Mouse (Mus musculus): Measurements from ENCODE around the gene Prph.
"Not testable (repeated sequence)": the region's sequence is repeated elsewhere in the genome, so short reads cannot be mapped to it uniquely, and the experiment has no call there.

Gene Prph

GRCm38 (mm10) chr15:99074600-99075333 is 19.8 kb downstream of the Prph start:
- DNase-seq (ENCODE audit: low read depth, low spot score): peak; percentile 96

DNA sequence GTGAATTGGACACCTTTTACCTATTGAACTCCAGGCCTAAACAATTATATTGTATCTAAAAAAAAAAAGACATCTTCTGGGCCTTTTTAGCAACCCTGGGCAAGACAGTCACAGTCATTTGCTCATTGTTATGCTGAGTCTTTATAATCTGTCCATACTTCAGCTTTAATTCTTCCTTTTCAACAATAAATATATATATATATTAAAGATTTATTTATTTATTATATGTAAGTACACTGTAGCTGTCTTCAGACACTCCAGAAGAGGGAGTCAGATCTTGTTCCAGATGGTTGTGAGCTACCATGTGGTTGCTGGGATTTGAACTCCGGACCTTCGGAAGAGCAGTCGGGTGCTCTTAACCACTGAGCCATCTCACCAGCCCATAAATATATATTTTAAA is 21.0 kb downstream of the Prph start:
- not testable (repeated sequence) for DNase-seq (ENCODE audit: low read depth, low spot score)

GRCm38 (mm10) chr15:99078181-99078910 is 23.4 kb downstream of the Prph start:
- no peak for DNase-seq (ENCODE audit: low read depth, low spot score)

DNA sequence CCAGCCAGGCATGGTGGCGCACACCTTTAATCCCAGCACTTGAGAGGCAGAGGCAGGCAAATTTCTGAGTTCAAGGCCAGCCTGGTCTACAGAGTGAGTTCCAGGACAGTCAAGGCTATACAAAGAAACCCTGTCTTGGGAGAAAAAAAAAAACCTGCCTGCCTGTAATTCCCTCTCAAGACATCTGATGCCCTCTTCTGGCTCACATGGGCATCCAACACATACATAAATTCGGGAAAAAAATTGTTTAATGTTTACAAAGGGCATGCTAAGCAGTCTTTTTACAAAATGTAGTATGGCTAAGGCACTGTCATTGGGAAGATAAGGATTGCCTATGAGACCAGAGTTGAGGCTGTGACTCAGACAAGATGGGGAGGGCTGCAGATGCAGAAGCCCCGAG is 24.8 kb downstream of the Prph start:
- DNase-seq (ENCODE audit: low read depth, low spot score): no peak

- DNase-seq (ENCODE audit: low read depth, low spot score): no peak
Observed at GRCm38 (mm10) chr15:99082322-99082721, 27.3 kb downstream of the Prph start.

- DNase-seq (ENCODE audit: low read depth, low spot score): no peak
Observed at GRCm38 (mm10) chr15:99082840-99083239, 27.9 kb downstream of the Prph start.

- DNase-seq (ENCODE audit: low read depth, low spot score): no peak
Observed at GRCm38 (mm10) chr15:99083258-99083657, 28.3 kb downstream of the Prph start.

DNA sequence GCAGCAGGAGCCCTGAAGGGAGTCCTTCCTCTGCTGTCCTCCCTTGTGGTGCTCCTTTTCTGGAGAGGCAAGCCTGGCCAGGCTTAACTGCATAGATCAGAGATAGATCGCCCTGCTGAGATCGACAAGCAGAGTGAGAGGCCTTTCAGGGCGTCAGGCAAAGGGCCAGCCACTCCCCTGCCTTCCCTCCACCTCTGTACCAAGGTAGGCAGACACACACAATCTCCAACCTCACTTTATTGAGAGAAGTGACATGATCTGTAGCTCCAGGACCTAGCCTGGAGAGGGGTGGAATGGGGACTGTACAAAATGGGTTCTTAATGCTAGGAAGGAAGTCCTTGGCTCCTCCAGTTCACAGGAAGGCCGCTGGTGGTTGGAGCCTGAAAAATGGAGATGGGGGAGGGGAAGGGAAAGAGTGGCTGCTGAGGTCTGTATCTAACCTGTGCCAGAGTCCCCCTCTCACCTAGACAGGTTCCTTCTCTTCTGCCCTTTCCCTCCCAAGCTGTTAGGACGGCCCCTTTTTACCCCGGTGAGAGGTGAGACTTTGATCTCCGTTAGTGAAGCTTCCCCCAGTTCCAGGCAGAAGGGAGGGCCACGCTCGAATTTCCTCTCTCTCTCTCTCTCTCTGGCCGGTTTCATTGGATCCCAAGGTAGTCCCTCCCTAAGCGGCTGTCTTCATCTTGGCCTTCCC is 29.0 kb downstream of the Prph start:
- DNase-seq (ENCODE audit: low read depth, low spot score): no peak

- DNase-seq (ENCODE audit: low read depth, low spot score): no peak
Observed at GRCm38 (mm10) chr15:99084618-99085017, 29.6 kb downstream of the Prph start.

GRCm38 (mm10) chr15:99085997-99086396 is 31.0 kb downstream of the Prph start:
- DNase-seq (ENCODE audit: low read depth, low spot score): no peak

GRCm38 (mm10) chr15:99087253-99088075 is 32.5 kb downstream of the Prph start, which contains the start of gene C1ql4:
Gene C1ql4 (minus strand): TSS chr15:99087817.
- no peak for DNase-seq (ENCODE audit: low read depth, low spot score)

DNA sequence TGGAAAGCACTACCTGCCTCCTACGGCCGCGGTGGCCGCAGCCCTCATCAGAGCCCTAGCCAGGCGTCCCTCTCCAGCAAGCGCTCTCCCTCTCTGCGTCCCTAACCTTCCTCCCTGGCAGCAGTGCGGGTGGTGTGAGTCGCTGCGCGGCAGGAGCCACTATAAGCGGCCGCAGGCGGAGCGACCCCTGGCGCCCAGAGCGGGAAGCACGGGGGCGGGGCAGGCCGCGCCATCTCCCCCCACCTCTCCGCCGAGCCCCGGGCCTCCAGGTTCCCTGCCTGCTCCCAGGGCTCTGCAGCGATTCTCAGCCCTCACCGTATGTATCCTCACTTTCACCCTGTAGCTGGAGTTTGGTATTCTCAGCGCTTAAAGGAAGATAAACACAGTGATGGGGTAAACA is 33.3 kb downstream of the Prph start:
- no peak for DNase-seq (ENCODE audit: low read depth, low spot score)

DNA sequence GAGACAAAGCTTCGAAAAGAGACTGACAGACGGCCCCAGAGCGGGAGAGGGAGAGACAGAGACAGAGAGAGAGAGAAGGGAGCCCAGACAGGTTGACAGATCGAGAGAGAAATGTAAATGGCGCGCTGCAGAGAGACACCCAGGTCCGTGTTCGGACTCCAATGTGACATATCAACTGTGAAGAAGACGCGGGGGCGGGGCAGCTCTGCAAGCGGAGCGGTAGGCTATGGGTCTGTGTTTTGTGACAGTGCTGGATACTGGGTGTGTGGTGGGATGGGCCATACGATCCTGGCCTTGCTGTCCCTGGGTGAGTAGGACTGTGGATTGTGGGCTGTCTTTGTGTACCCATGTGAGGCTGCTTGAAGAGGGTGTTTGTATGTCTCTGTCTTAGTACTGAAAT is 34.1 kb downstream of the Prph start:
- DNase-seq (ENCODE audit: low read depth, low spot score): no peak

DNA sequence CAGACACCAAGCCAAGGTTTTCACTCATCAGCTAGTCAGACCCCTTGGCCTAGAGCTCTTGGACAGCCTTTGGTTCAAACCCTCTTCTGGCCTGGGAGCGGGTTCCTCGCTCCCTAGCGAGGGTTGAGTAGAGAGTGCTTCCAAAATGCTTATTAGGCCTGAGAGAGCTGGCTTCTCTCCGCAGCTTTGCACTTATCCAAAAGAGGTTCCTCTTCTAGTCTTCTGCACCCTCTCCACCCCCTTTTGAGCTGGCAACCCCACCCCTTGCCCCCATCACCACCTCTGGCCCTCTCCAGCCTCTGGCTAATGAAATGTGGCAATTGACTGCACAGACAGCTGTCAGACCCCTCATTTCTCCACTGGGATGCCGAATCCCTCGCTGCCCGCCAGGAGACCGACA is 37.9 kb downstream of the Prph start, which contains the start of gene Dnajc22:
TSS of gene Dnajc22 (plus strand) at position 301 of the 400 bp plus-strand sequence.
- DNase-seq (ENCODE audit: low read depth, low spot score): no peak

- DNase-seq (ENCODE audit: low read depth, low spot score): no peak
Observed at GRCm38 (mm10) chr15:99093291-99094258, 38.6 kb downstream of the Prph start.

- DNase-seq (ENCODE audit: low read depth, low spot score): no peak
Observed at GRCm38 (mm10) chr15:99094631-99095270, 39.8 kb downstream of the Prph start.

- DNase-seq (ENCODE audit: low read depth, low spot score): no peak
Observed at GRCm38 (mm10) chr15:99095356-99095755, 40.4 kb downstream of the Prph start.

DNA sequence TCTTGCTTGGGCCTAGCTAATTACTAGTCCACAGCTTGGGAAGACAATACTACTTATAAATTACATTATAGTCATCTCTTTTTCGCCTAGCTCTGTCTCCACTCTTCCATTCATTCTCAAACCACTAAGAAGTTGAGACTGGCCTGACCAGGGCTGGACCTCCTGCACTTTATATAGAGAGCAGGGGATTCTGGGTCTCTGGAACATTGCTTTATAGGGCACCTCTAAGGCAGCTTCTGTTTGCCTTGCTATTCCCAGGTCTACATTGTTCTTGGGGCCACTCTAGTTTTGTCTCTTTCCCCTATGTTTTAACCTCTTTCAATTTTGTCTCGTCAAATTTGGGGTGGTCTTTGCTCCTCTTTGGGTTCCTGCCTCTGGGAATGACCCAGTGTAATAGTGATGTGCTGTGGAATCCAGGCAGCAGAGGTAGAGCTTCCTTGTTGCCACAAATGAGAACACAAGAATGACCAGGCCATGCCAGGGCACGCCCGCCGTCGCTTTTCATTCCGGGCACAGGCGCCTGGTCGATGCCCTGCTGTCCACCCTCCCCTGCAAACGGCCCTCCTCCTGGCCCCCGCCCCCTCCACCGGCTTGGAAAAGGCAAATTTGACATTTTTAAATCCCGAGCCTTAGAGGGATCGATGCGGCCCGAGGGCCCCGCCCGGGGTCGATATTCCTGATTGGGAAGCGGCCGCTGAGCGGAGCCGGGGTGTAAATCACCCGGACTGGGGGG is 41.3 kb downstream of the Prph start:
- no peak for DNase-seq (ENCODE audit: low read depth, low spot score)

- no peak for DNase-seq (ENCODE audit: low read depth, low spot score)
Observed at GRCm38 (mm10) chr15:99096831-99097500, 42.0 kb downstream of the Prph start.

Measured in telencephalon, adult 2 months (tissue).